Mouse (Mus musculus) erythroblast, embryonic 14.5 days (primary cell): ENCODE results near the gene Rxrg.

ENCODE experiments used
- GATA1 ChIP-seq: IDR thresholded peaks from 2 replicates; pipeline ENCODE4 v1.6.1; 2012; ENCODE audit warnings: low read length, inconsistent platforms, mixed read lengths
- TAL1 ChIP-seq: IDR thresholded peaks from 3 replicates; pipeline ENCODE4 v1.6.1; 2012; ENCODE audit warnings: low read length, inconsistent platforms, mixed read lengths

GRCm38 (mm10) chr1:167625098-167625497 is 26.9 kb downstream of the Rxrg start:
- TF ChIP-seq TAL1, result no peak
- TF ChIP-seq GATA1, result no peak
